Mouse (Mus musculus) frontal cortex, postnatal 36 days (tissue): ENCODE measurements around the gene Gm20388.
A peak's percentile ranks its signal among the peaks of the same experiment; 100 is the strongest.

Experiments
- DNase-seq, 2 experiments: peaks; one replicate each; pipeline ENCODE4 v3.0.0; 2022; ENCODE audit warnings: low spot score in 2 of 2

Gm20388 gene

GRCm38 (mm10) chr8:121932026-121932667, 2021.5 kb downstream of the Gm20388 start:
- no peak for DNase-seq

- no peak for DNase-seq
Observed at GRCm38 (mm10) chr8:121932668-121933520, 2022.3 kb downstream of the Gm20388 start.

GRCm38 (mm10) chr8:121934506-121934905, 2023.9 kb downstream of the Gm20388 start:
- DNase-seq: no peak

GRCm38 (mm10) chr8:121934923-121935322, 2024.3 kb downstream of the Gm20388 start:
- no peak for DNase-seq

GRCm38 (mm10) chr8:121935341-121936294, 2025.0 kb downstream of the Gm20388 start:
- peak; percentile 52 to 71 for DNase-seq

GRCm38 (mm10) chr8:121936391-121936790, 2025.8 kb downstream of the Gm20388 start:
- no peak for DNase-seq

GRCm38 (mm10) chr8:121938732-121939131, 2028.1 kb downstream of the Gm20388 start:
- no peak for DNase-seq

- no peak for DNase-seq
Observed at GRCm38 (mm10) chr8:121943057-121943540, 2032.5 kb downstream of the Gm20388 start.

- no peak for DNase-seq
Observed at GRCm38 (mm10) chr8:121943716-121944115, 2033.1 kb downstream of the Gm20388 start.

- no peak for DNase-seq
Observed at GRCm38 (mm10) chr8:121944831-121945230, 2034.2 kb downstream of the Gm20388 start, which contains the start of gene Car5a. Car5a (minus strand) TSS chr8:121944904.

- no peak for DNase-seq
Observed at GRCm38 (mm10) chr8:121946351-121946750, 2035.7 kb downstream of the Gm20388 start.

- DNase-seq: no peak
Observed at GRCm38 (mm10) chr8:121947047-121947752, 2036.6 kb downstream of the Gm20388 start.

GRCm38 (mm10) chr8:121947753-121948141, 2037.1 kb downstream of the Gm20388 start:
- DNase-seq: peak; percentile 57 to 75

GRCm38 (mm10) chr8:121948321-121949145, 2037.9 kb downstream of the Gm20388 start:
- DNase-seq: no peak

GRCm38 (mm10) chr8:121949222-121949800, 2038.7 kb downstream of the Gm20388 start, which contains the start of gene Banp:
Banp (plus strand) TSS chr8:121949750.
- DNase-seq: no peak

- peak; percentile 98 for DNase-seq
Observed at GRCm38 (mm10) chr8:121949941-121950748, 2039.5 kb downstream of the Gm20388 start.

GRCm38 (mm10) chr8:121950749-121951655, 2040.4 kb downstream of the Gm20388 start:
- peak in 1 of 2 experiments; percentile 47 for DNase-seq

GRCm38 (mm10) chr8:121951656-121952009, 2041.0 kb downstream of the Gm20388 start:
- no peak for DNase-seq
